Mouse (Mus musculus) lung, postnatal 0 days (tissue): ENCODE data around the gene Gnb5.
A peak's percentile ranks its signal among the peaks of the same experiment; 100 is the strongest.

Experiments used
- CTCF ChIP-seq: IDR thresholded peaks from 2 replicates; pipeline ENCODE4 v1.5.1; 2016; ENCODE audit warnings: antibody characterized with exemption, mild to moderate bottlenecking
- EP300 ChIP-seq: IDR thresholded peaks from 2 replicates; pipeline ENCODE4 v1.6.1; 2016; ENCODE audit warnings: antibody characterized with exemption, mild to moderate bottlenecking, control low read depth

- TF ChIP-seq CTCF: no peak
- TF ChIP-seq EP300: peak; percentile 74
Measured at GRCm38 (mm10) chr9:75342433-75342832, 36.3 kb downstream of the Gnb5 start.
